Mouse (Mus musculus) kidney, postnatal 0 days (tissue): Measurements from ENCODE around the gene Alox12e. TPM values are rescaled to one million over a fixed set of nuclear protein-coding genes. Genes with fewer than 3 reads are reported as not detected.

ENCODE experiments used
- ATAC-seq: fragments of 200-750 bp; cut with Nextera tagmentation; replicated peaks from 2 replicates; pipeline ENCODE4 v1.8.0; 2017; ENCODE audit warnings: low read depth, moderate number of reproducible peaks, moderate TSS enrichment, moderate library complexity; ENCODE audit not compliant: low FRiP score
- DNase-seq: peaks from one replicate; pipeline ENCODE4 v3.0.0-alpha.2; 2016; ENCODE audit warnings: low spot score
- H3K27ac ChIP-seq: fragments of 300-500 bp; sonication (generic); 2 replicates; pipeline ENCODE4 v1.5.1; 2014; ENCODE audit warnings: mild to moderate bottlenecking
- H3K27me3 ChIP-seq: fragments of 300-500 bp; sonication (generic); 2 replicates; pipeline ENCODE4 v1.6.1; 2014; ENCODE audit warnings: low read length, mixed read lengths; ENCODE audit not compliant: insufficient read depth
- H3K36me3 ChIP-seq: fragments of 300-500 bp; sonication (generic); 2 replicates; pipeline ENCODE4 v1.6.1; 2014; ENCODE audit warnings: low read length, mixed read lengths; ENCODE audit not compliant: insufficient read depth
- H3K4me1 ChIP-seq: fragments of 300-500 bp; sonication (generic); replicated peaks from 2 replicates; pipeline ENCODE4 v1.6.1; 2014; ENCODE audit warnings: antibody characterized with exemption, low read length, mixed read lengths; ENCODE audit not compliant: insufficient read depth
- H3K4me2 ChIP-seq: fragments of 300-500 bp; sonication (generic); 2 replicates; pipeline ENCODE4 v1.6.1; 2014; ENCODE audit warnings: mild to moderate bottlenecking, low read length, moderate library complexity, mixed read lengths
- H3K4me3 ChIP-seq: fragments of 300-500 bp; sonication (generic); replicated peaks from 2 replicates; pipeline ENCODE4 v1.5.1; 2014; ENCODE audit warnings: low read depth, low read length
- H3K9ac ChIP-seq: fragments of 300-500 bp; sonication (generic); 2 replicates; pipeline ENCODE4 v1.6.1; 2014; ENCODE audit warnings: low read depth, low read length
- H3K9me3 ChIP-seq: fragments of 300-500 bp; sonication (generic); replicated peaks from 2 replicates; pipeline ENCODE4 v1.6.1; 2016; ENCODE audit warnings: low read length, inconsistent platforms, mixed read lengths
- CTCF ChIP-seq: IDR thresholded peaks from 2 replicates; pipeline ENCODE4 v1.5.1; 2016; ENCODE audit warnings: antibody characterized with exemption, low read depth, mild to moderate bottlenecking, moderate library complexity
- WGBS: fragments of 180-500 bp; shearing (Covaris S2); extraction: QIAGEN DNeasy Blood & Tissue Kit; methylation state at CpG from one replicate; pipeline ENCODE4 v1.1.7; 2014; 5-methylcytosine and 5-hydroxymethylcytosine counted together
- polyA plus RNA-seq: library from polyadenylated mRNA; unstranded; fragments of >200 nt; fragmentation: Nextera tagmentation; extraction: Ambion mirVana; gene quantifications from 2 replicates; pipeline ENCODE4 v1.2.1, GENCODE M21; 2015

The Alox12e gene
- polyA plus RNA-seq, 1 experiment from 2014 or later, result 0.16 TPM

- Histone ChIP-seq H3K27me3 (no peaks in the 10 kb centered on the region), H3K4me1 (no peaks in the 10 kb centered on the region), H3K36me3 (no peaks in the 10 kb centered on the region), H3K27ac (no peak overlapping the region), H3K4me2 (no peak overlapping the region), H3K4me3 (no peak overlapping the region), H3K9me3 (no peaks in the 10 kb centered on the region), H3K9ac (no peak overlapping the region)
- TF ChIP-seq CTCF, result no peak
- ATAC-seq (no peak), DNase-seq (no peak)
- WGBS, result 78% methylated on average over 3 of the region's 3 CpGs
Observed at GRCm38 (mm10) chr11:70278961-70279360, 43.5 kb downstream of the Alox12e start.

- WGBS, result 82% methylated on average over 7 of the region's 7 CpGs
- DNase-seq, result no peak
Observed at GRCm38 (mm10) chr11:70271641-70272040, 50.8 kb downstream of the Alox12e start.

GRCm38 (mm10) chr11:70266405-70266804 is 56.0 kb downstream of the Alox12e start:
- DNase-seq (no peak), ATAC-seq (no peak)
- TF ChIP-seq CTCF, result no peak
- 81% methylated on average over 1 of the region's 1 CpGs for WGBS
- H3K27me3 ChIP-seq, result no peaks in the 10 kb centered on the region
- H3K27ac ChIP-seq, result no peak overlapping the region
- no peak overlapping the region for H3K9ac ChIP-seq
- no peak overlapping the region for H3K4me2 ChIP-seq
- no peaks in the 10 kb centered on the region for H3K36me3 ChIP-seq
- no peaks in the 10 kb centered on the region for H3K4me1 ChIP-seq
- no peaks in the 10 kb centered on the region for H3K9me3 ChIP-seq
- no peak overlapping the region for H3K4me3 ChIP-seq

More at GRCm38 (mm10) chr11:70271641-70272040, 50.8 kb downstream of the Alox12e start:
- no peak overlapping the region for H3K27ac ChIP-seq
- no peak for ATAC-seq
- no peaks in the 10 kb centered on the region for H3K27me3 ChIP-seq
- TF ChIP-seq CTCF, result no peak
- no peaks in the 10 kb centered on the region for H3K9me3 ChIP-seq
- no peaks in the 10 kb centered on the region for H3K36me3 ChIP-seq
- no peak overlapping the region for H3K4me2 ChIP-seq
- no peak overlapping the region for H3K4me3 ChIP-seq
- H3K4me1 ChIP-seq, result no peaks in the 10 kb centered on the region
- no peak overlapping the region for H3K9ac ChIP-seq

GRCm38 (mm10) chr11:70265819-70266218 is 56.6 kb downstream of the Alox12e start:
- DNase-seq, result no peak
- H3K4me2 ChIP-seq, result no peak overlapping the region
- TF ChIP-seq CTCF, result no peak
- no peak overlapping the region for H3K9ac ChIP-seq
- no peaks in the 10 kb centered on the region for H3K36me3 ChIP-seq
- no peak overlapping the region for H3K27ac ChIP-seq
- H3K9me3 ChIP-seq, result no peaks in the 10 kb centered on the region
- no peaks in the 10 kb centered on the region for H3K4me1 ChIP-seq
- 58% methylated on average over 4 of the region's 4 CpGs for WGBS
- H3K27me3 ChIP-seq, result no peaks in the 10 kb centered on the region
- H3K4me3 ChIP-seq, result no peak overlapping the region
- ATAC-seq, result no peak

Other genes with a start within 250 kb of the Alox12e start
- gene Asgr2, start 230.0 kb downstream of the Alox12e start, polyA plus RNA-seq, result 0.14 TPM in 1 of 2 replicates, not detected in the other
- 0.37 and 0.47 TPM in 2 replicates for gene Mgl2, start 192.3 kb downstream of the Alox12e start, polyA plus RNA-seq
- 0.99 and 1.4 TPM in 2 replicates for gene Clec10a, start 166.4 kb downstream of the Alox12e start, polyA plus RNA-seq
- 11.2 and 12.6 TPM in 2 replicates for gene Slc16a11, start 109.9 kb downstream of the Alox12e start, polyA plus RNA-seq
- 20.6 and 21.4 TPM in 2 replicates for gene Slc16a13, start 101.6 kb downstream of the Alox12e start, polyA plus RNA-seq
- gene Bcl6b, start 92.8 kb downstream of the Alox12e start, polyA plus RNA-seq, result 22.0 TPM in 2 replicates
- 147 and 150 TPM in 2 replicates for gene 0610010K14Rik, start 84.7 kb downstream of the Alox12e start, polyA plus RNA-seq
- gene Gm21988, start 82.8 kb downstream of the Alox12e start, polyA plus RNA-seq, result 15.6 and 15.9 TPM in 2 replicates
- 455 and 492 TPM in 2 replicates for gene Rnasek, start 82.8 kb downstream of the Alox12e start, polyA plus RNA-seq
- gene Alox12, start 67.3 kb downstream of the Alox12e start, polyA plus RNA-seq, result 3.8 and 4.0 TPM in 2 replicates
- 2.3 and 2.4 TPM in 2 replicates for gene Alox15, start 29.4 kb upstream of the Alox12e start, polyA plus RNA-seq
- 18.8 and 20.2 TPM in 2 replicates for gene Pelp1, start 87.4 kb upstream of the Alox12e start, polyA plus RNA-seq
- gene Arrb2, start 110.0 kb upstream of the Alox12e start, polyA plus RNA-seq, result 12.0 and 13.5 TPM in 2 replicates
- gene Med11, start 129.3 kb upstream of the Alox12e start, polyA plus RNA-seq, result 33.5 and 38.3 TPM in 2 replicates
- gene Zmynd15, start 136.8 kb upstream of the Alox12e start, polyA plus RNA-seq, result 0.82 and 1.5 TPM in 2 replicates
- 16.7 and 17.6 TPM in 2 replicates for gene Cxcl16, start 137.4 kb upstream of the Alox12e start, polyA plus RNA-seq
- gene Tm4sf5, start 182.6 kb upstream of the Alox12e start, polyA plus RNA-seq, result 0.84 and 1.5 TPM in 2 replicates
- 0.57 and 0.66 TPM in 2 replicates for gene Vmo1, start 192.0 kb upstream of the Alox12e start, polyA plus RNA-seq
- gene Gltpd2, start 196.6 kb upstream of the Alox12e start, polyA plus RNA-seq, result 0.56 and 0.87 TPM in 2 replicates
- 686 and 703 TPM in 2 replicates for gene Psmb6, start 202.7 kb upstream of the Alox12e start, polyA plus RNA-seq
- gene Gm40193, start 210.3 kb upstream of the Alox12e start, polyA plus RNA-seq, result not detected in 2 replicates
- gene Pld2, start 217.4 kb upstream of the Alox12e start, polyA plus RNA-seq, result 6.7 and 7.2 TPM in 2 replicates
- gene Mink1, start 240.3 kb upstream of the Alox12e start, polyA plus RNA-seq, result 11.5 and 12.1 TPM in 2 replicates